Mouse (Mus musculus) limb, embryonic 14.5 days (tissue): ENCODE measurements around the gene Fxr1. TPM values are rescaled to one million over a fixed set of nuclear protein-coding genes. Genes with fewer than 3 reads are reported as not detected.

ENCODE experiments used
- ATAC-seq: fragments of 200-750 bp; cut with Nextera tagmentation; 2 replicates; pipeline ENCODE4 v1.8.0; 2017; ENCODE audit warnings: low read depth, moderate number of reproducible peaks, moderate TSS enrichment; ENCODE audit not compliant: low FRiP score
- DNase-seq: peaks from one replicate; pipeline ENCODE4 v3.0.0-alpha.2; 2015; ENCODE audit warnings: low spot score
- H3K27ac ChIP-seq: fragments of 300-500 bp; sonication (generic); replicated peaks from 2 replicates; pipeline ENCODE4 v1.5.1; 2014; ENCODE audit warnings: low read depth, mild to moderate bottlenecking, low read length, moderate library complexity, mixed read lengths
- H3K27me3 ChIP-seq: fragments of 300-500 bp; sonication (generic); 2 replicates; pipeline ENCODE4 v1.6.1; 2014; ENCODE audit warnings: low read length, mixed read lengths; ENCODE audit not compliant: control insufficient read depth, insufficient read depth
- H3K36me3 ChIP-seq: fragments of 300-500 bp; sonication (generic); 2 replicates; pipeline ENCODE4 v1.6.1; 2014; ENCODE audit warnings: mild to moderate bottlenecking, low read length, moderate library complexity, mixed read lengths; ENCODE audit not compliant: control insufficient read depth, insufficient read depth
- H3K4me1 ChIP-seq: fragments of 300-500 bp; sonication (generic); 2 replicates; pipeline ENCODE4 v1.6.1; 2014; ENCODE audit warnings: antibody characterized with exemption, low read length, mixed read lengths; ENCODE audit not compliant: control insufficient read depth, insufficient read depth
- H3K4me2 ChIP-seq: fragments of 300-500 bp; sonication (generic); replicated peaks from 2 replicates; pipeline ENCODE4 v1.6.1; 2014; ENCODE audit warnings: low read depth, mild to moderate bottlenecking, low read length, moderate library complexity; ENCODE audit not compliant: severe bottlenecking
- H3K4me3 ChIP-seq: fragments of 300-500 bp; sonication (generic); replicated peaks from 2 replicates; pipeline ENCODE4 v1.5.1; 2014; ENCODE audit warnings: low read length
- H3K9ac ChIP-seq: fragments of 300-500 bp; sonication (generic); 2 replicates; pipeline ENCODE4 v1.6.1; 2014; ENCODE audit warnings: mild to moderate bottlenecking, low read depth, low read length, moderate library complexity; ENCODE audit not compliant: severe bottlenecking
- H3K9me3 ChIP-seq: fragments of 300-500 bp; sonication (generic); 2 replicates; pipeline ENCODE4 v1.6.1; 2016; ENCODE audit warnings: low read length; ENCODE audit not compliant: control insufficient read depth
- POLR2A ChIP-seq: fragments of 200-500 bp; IDR thresholded peaks from 2 replicates; pipeline ENCODE4 v1.8.0; 2012; ENCODE audit warnings: inconsistent platforms, mild to moderate bottlenecking, moderate library complexity, borderline replicate concordance; ENCODE audit not compliant: insufficient read depth, insufficient read length; ENCODE audit errors: extremely low read depth
- WGBS: fragments of 180-500 bp; shearing (Covaris S2); extraction: QIAGEN DNeasy Blood & Tissue Kit; methylation state at CpG from one replicate; pipeline ENCODE4 v1.1.7; 2014; 5-methylcytosine and 5-hydroxymethylcytosine counted together
- polyA plus RNA-seq, 2 experiments: library from polyadenylated mRNA; depleted of rRNA in 1 of 2; stranded (reverse) in 1 of 2; unstranded in 1 of 2; fragments of >200 nt; fragmentation: Nextera tagmentation in 1 of 2; extraction: Ambion mirVana in 1 of 2; gene quantifications; 2 replicates each; pipeline versions ENCODE4 v1.2.1 to v1.2.3; 2012 to 2014

Fxr1 gene
- polyA plus RNA-seq, 2 experiments, result 62.9 to 80.4 TPM

DNA sequence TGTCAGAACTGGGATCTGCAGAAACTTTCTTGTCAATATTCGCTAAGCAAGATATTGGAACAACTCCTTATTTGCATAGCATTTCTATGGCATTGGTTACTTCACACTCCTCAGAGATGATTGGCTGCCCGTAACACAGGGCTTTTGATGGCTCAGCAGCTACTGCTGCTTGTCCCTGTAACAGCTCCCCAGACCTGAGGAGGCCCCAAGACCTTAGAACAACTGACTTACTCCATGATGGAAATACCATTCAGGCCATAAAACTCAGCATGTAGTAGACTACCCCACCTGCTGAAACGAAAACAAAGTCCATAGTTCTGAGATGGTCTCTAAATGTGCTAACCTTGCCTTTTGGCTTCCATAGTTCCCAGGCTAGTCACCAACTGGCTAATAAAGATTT, 12.9 kb upstream of the Fxr1 start:
- H3K9ac ChIP-seq, result no peak overlapping the region
- no peaks in the 10 kb centered on the region for H3K9me3 ChIP-seq
- ATAC-seq (no peak), DNase-seq (no peak)
- H3K4me3 ChIP-seq, result no peak overlapping the region
- H3K4me2 ChIP-seq, result no peak overlapping the region
- no peaks in the 10 kb centered on the region for H3K36me3 ChIP-seq
- WGBS, result 62% methylated on average over 3 of the region's 3 CpGs
- TF ChIP-seq POLR2A, result no peak
- no peaks in the 10 kb centered on the region for H3K4me1 ChIP-seq
- no peaks in the 10 kb centered on the region for H3K27me3 ChIP-seq
- no peak overlapping the region for H3K27ac ChIP-seq

DNA sequence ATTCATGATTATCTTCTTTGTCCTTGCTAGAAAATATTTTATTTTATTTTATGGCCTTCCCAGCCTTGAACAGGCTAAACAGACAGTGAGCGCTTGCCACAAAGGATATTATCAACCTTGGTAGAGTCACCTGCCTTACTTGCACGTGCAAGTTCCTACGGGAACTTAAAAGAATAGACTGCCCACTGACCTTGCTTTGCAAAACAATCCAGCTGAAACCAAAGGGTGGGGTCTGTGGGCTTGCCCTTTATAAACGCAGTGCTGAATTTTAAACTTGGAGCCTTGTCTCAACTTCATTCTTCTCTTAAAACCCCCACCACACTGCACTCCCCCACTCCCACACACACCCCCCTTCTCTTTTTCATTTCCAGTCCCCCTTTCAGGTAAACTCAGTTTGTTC, 12.1 kb upstream of the Fxr1 start:
- no peak overlapping the region for H3K4me3 ChIP-seq
- H3K9me3 ChIP-seq, result no peaks in the 10 kb centered on the region
- H3K4me2 ChIP-seq, result no peak overlapping the region
- no peaks in the 10 kb centered on the region for H3K4me1 ChIP-seq
- ATAC-seq (no peak), DNase-seq (no peak)
- WGBS, result 66% methylated on average over 4 of the region's 4 CpGs
- no peak overlapping the region for H3K27ac ChIP-seq
- no peaks in the 10 kb centered on the region for H3K27me3 ChIP-seq
- H3K36me3 ChIP-seq, result no peaks in the 10 kb centered on the region
- no peak for TF ChIP-seq POLR2A
- H3K9ac ChIP-seq, result no peak overlapping the region

DNA sequence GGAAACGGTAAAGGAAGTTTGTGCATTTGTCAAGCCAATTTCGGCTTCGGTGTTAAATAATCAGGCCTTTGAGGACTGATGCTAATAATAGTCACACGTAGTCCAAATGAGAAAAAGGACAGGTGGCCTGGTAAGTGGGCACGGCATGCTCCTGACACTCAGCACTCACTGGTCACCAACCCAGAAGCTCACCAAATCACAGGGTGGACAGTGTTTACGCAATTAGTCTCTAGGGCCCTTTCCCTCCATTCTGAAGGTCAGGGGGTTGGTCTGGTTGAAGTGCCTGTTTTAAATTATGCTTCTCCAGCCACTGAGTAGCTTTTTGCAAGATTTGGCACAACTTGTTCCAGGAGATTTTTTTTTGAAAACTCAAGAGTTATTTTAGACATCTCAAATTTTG, 11.6 kb upstream of the Fxr1 start:
- Histone ChIP-seq H3K4me1 (no peaks in the 10 kb centered on the region), H3K36me3 (no peaks in the 10 kb centered on the region), H3K4me2 (no peak overlapping the region), H3K9ac (no peak overlapping the region), H3K27ac (no peak overlapping the region), H3K4me3 (no peak overlapping the region), H3K9me3 (no peaks in the 10 kb centered on the region), H3K27me3 (no peaks in the 10 kb centered on the region)
- DNase-seq (no peak), ATAC-seq (no peak)
- 41% methylated on average over 6 of the region's 6 CpGs for WGBS
- TF ChIP-seq POLR2A, result no peak

DNA sequence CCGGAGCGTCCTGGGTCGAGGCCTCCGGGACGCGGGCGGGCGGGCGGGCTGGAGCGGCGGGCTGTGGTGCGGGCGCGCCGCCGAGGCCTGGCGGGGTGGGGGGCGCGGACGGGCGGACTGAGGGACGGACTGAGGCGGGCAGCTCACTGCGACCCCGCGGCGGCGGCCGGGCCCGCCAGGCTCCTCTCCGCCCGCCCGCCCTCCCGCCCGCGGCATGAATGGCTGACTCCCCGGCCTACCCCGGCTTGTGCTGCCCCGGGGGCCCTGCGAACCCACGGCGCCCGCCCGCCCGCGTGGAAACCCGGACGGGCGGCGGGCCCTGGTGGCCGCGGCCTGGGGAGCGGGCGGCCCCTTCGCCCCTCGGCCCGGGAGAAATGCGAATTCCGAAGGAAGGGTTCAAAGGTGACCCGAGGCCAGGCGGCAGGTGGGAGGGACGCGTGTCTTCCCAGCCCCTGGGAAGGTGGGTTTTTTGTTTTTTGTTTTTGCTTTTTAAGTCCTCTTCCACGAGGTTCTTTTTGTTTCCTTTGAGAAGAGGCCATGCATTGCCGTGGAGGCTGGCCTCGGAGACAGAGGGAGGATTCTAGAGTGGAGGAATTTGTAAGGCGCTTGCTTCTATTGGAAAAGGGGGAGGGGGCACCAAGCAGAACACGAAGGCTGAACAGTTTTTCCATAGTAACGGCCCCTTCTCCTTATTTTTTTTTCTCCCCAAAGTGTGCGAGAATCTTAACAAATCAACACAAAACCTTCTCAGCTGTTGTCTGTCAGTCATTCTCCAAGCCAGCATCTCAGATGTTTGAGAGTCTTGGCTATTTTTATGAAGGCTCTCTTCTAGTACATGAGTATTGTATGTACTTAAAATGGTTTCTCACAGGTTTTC, 877 bp downstream of the Fxr1 start:
- peak overlapping the region; percentile 95 for H3K4me3 ChIP-seq
- H3K27me3 ChIP-seq, result no peaks in the 10 kb centered on the region
- peaks cover 7% of the 10 kb centered on the region; the same call in 1 of the 2 replicates for H3K4me1 ChIP-seq
- H3K9ac ChIP-seq, result peak overlapping the region; percentile 99
- H3K9me3 ChIP-seq, result no peaks in the 10 kb centered on the region
- H3K27ac ChIP-seq, result peak overlapping the region; percentile 92
- ATAC-seq, result peak; percentile 44
- peak overlapping the region; percentile 72 for H3K4me2 ChIP-seq
- peak; percentile 5 for DNase-seq
- H3K36me3 ChIP-seq, result no peaks in the 10 kb centered on the region
- 0% methylated on average over 28 of the region's 70 CpGs for WGBS
- no peak for TF ChIP-seq POLR2A

DNA sequence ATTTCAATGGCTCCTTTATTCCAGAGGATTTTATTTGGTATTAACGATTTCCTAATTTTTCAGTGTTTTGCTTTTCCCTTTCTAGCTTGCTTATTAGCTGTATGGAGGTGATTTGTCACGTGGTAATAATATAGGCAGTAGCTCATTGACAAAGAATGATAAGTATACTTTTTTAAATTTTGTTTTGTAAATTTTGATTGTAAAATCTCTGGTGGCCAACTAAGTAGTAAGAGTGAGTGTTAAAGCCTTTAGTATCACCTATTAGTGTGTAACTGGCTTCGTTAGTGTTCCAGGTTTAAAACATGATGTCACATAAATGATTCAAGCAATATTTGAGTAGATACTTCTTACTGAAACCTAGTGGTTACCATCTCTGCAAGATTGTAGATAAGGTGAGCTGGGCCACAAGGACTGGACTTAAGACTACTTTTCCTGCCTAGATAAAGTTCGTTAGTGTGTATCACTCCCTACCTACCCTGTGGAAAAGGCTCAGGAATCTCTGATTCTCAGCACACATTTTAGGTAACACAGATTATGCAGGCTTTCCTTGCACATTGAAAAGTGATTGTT, 1.6 kb downstream of the Fxr1 start:
- no peaks in the 10 kb centered on the region for H3K27me3 ChIP-seq
- no peak overlapping the region for H3K27ac ChIP-seq
- H3K9ac ChIP-seq, result peak overlapping the region; percentile 99
- no peak for TF ChIP-seq POLR2A
- no peaks in the 10 kb centered on the region for H3K9me3 ChIP-seq
- peaks cover 7% of the 10 kb centered on the region; the same call in 1 of the 2 replicates for H3K4me1 ChIP-seq
- 59% methylated on average over 4 of the region's 4 CpGs for WGBS
- DNase-seq (no peak), ATAC-seq (no peak)
- H3K4me2 ChIP-seq, result peak overlapping the region; percentile 72
- H3K36me3 ChIP-seq, result no peaks in the 10 kb centered on the region
- H3K4me3 ChIP-seq, result peak overlapping the region; percentile 95
